Mouse (Mus musculus) kidney, adult 2 months (tissue): Measurements from ENCODE around the gene Phf20.

Experiments used
- CTCF ChIP-seq: fragments of 200-500 bp; conservative IDR thresholded peaks from 2 replicates; pipeline ENCODE4 v1.5.1; 2011; ENCODE audit warnings: low read depth, mild to moderate bottlenecking, control low read depth, low read length, moderate library complexity, mixed read lengths; ENCODE audit not compliant: insufficient read depth, insufficient read length
- POLR2A ChIP-seq: fragments of 200-500 bp; IDR thresholded peaks from one replicate; pipeline ENCODE4 v1.6.1; 2011; ENCODE audit warnings: low read depth, low read length, control low read depth

DNA sequence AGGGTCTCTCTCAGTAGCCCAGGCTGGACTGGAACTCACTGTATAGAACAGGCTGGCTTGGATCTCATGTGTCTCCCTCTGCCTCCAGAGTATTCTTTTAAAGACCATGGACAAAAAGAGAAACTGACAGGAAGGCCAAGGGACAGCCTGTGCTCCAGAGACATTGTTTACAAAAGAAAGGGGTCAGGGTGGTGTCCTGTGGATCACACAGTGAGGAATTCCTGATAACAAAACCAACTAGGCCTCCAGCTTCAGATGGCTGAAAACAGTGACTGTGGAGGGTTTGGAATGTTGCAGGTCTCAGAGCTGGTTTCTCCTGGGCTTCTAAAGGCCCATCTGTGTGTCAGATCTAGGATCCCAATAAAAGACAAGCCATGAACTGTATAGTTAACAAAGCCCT lies 1.7 kb upstream of the Phf20 start:
- TF ChIP-seq CTCF (no peak), POLR2A (no peak)
